Mouse (Mus musculus): ENCODE results near the gene Ppp3ca.
A peak's percentile ranks its signal among the peaks of the same experiment; 100 is the strongest.

The Ppp3ca gene

GRCm38 (mm10) chr3:136862051-136862837, 192.3 kb downstream of the Ppp3ca start:
- DNase-seq (ENCODE audit: low spot score): no peak

- no peak for DNase-seq (ENCODE audit: low spot score)
These were observed 193.2 kb downstream of the Ppp3ca start for GRCm38 (mm10) chr3:136863127-136863526.

- DNase-seq (ENCODE audit: low spot score): no peak
These were observed 194.4 kb downstream of the Ppp3ca start for GRCm38 (mm10) chr3:136864306-136864705.

DNA sequence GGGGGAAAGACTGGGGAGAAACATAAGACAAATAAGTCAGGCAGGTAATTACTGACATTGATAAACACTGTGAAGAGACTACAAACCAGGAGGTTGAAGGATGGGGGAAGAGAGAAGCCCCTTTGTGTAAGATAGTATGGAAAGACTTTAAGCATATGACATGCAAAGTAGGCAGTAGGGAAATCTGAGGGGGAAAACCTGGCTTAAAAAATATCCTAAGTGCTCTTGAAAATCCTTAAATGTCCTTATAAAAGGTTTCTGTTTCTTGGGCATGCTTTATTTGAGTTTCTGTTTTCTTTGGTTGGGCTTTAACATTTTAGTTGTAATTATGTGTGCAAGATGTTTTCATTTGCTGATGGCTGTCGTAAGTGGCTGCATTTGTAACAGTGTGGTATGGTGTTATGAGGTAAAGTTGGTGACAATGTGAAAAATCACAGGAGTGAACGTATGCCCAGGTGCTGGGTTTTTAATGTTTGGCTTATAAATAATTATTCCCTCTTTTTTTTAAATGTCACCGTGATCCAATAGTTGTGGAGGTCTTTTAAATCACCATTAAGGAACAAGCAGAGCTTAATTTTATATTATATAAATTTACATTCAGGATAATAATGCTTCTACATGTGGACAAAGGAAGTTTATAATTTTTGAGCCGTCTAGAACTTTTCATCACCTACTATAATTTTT, 195.4 kb downstream of the Ppp3ca start:
- no peak for DNase-seq (ENCODE audit: low spot score)

DNA sequence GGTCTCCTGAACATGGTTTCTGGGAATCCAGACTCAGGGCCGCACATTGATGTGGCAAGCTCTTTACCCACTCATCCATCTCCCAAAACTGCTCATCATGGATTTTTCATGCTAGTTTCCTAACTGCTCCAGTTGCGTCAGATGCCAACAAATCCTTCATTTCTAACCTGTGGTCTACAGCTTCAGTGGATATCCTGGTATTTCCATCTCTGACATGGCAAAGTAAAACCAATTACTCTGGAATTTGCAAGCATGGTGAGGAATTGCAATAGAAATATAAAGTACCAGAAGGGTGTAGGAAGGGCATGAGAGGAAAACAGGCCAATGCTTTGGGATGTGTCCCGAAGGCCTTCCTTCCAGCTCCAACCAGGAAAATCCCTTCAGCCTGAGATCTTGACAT, 196.2 kb downstream of the Ppp3ca start:
- no peak for DNase-seq (ENCODE audit: low spot score)

GRCm38 (mm10) chr3:136866571-136866970, 196.6 kb downstream of the Ppp3ca start:
- no peak for DNase-seq (ENCODE audit: low spot score)

- DNase-seq (ENCODE audit: low spot score): no peak
These were observed 197.4 kb downstream of the Ppp3ca start for GRCm38 (mm10) chr3:136867366-136867765.

- no peak for DNase-seq (ENCODE audit: low spot score)
These were observed 202.0 kb downstream of the Ppp3ca start for GRCm38 (mm10) chr3:136871772-136872532.

DNA sequence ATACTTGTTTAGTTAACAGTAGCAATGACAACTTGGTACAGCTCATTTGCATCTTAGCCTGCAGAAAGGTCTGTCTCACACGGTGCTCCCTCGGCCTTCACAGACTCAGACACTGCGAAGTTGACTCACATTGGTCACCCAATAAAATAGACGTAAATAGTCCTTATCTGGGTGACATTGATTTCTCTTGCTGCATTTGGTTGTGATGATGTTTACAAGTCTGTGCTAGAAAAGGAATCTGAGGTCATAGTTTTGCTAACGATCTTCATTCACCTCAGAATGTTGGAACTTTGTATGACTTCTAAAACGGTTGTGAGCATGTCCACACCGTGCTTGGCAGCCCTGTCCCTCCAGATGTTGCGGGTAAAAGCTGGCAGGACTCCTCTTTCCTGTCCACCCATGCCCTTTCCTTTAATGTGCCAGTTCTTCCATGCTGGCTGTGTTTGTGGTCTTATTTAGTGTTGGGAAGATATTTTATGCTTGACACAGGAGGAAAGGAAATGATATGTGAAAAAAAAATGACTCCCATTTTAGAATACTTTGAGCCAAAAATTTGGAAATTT, 202.7 kb downstream of the Ppp3ca start:
- no peak for DNase-seq (ENCODE audit: low spot score)

- no peak for DNase-seq (ENCODE audit: low spot score)
These were observed 204.0 kb downstream of the Ppp3ca start for GRCm38 (mm10) chr3:136873809-136874449.

GRCm38 (mm10) chr3:136874566-136874965, 204.6 kb downstream of the Ppp3ca start:
- DNase-seq (ENCODE audit: low spot score): no peak

DNA sequence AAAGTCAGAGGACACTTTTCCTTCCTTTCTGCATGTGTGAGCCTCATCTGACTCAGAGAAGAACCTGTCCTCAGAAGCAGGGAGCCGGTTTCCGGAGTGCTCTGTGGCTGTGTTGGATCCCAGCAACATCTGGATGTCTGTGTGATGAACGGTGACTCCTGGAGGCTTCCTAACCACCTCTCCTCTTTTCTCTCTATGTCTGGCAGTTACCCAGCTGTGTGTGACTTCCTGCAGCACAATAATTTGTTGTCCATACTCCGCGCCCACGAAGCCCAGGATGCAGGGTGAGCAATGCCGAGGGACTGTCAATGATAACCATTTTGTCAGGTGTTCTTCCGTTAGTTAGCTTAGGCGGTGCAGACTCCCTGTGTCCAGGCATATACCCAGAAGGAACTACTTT, 217.8 kb downstream of the Ppp3ca start:
- no peak for DNase-seq (ENCODE audit: low spot score)

DNA sequence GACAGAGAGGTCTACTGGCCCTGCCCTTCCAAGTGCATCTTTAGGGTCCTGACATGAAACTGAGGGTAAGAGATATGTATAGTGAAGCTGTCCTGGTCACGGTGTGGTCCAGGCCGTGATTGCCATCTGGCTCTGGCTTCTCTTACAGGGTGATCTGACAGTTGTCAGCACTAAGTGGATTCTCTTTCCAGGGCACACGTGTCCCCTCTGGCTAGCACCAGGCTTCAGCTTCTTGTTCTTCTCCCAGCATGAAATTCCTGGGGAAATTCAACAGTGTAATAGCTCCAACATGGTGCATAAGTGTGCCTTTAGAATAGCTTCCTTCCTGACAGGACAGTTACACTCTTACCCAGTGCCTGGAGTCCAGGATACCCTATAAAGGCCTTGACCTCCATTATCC, 222.2 kb downstream of the Ppp3ca start:
- DNase-seq (ENCODE audit: low spot score): no peak

DNA sequence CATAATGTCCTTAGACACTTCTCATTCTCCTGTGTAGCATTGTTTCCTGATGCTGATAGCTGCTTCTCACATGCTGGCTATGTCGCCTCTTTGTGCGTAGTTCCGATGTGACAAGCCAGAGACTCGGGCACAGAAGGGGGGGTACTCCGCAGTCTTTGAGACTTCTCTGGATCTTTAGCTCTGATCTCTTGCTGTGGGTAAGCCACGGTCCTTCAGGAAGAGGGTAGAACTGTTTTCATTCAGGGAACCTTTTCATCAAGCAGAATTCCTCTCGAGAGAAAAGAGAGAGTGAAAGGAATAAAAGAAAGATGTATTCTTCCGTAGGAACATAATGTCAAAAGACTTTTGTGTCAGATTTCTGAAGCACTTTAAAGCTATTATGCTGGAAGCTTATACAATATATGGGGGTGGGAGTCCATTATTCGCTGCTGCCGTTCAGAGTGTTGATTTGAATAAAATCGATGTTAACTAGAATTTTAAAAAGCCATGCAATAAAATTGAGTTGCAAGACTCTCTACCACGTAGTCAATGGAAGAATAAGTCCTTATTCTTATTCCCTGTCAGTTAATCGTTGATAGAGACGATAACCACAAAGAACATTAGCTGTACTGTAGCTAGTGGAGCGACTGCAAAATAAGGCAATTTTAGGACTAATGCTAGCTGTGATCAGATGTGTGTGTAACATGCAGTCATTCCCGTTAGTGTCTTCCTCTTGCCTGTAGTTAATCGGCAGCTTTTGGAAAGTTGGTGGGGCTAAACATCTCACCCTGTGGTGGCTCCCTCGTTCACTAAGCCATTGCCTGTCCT, 223.9 kb downstream of the Ppp3ca start:
- DNase-seq (ENCODE audit: low spot score): no peak

DNA sequence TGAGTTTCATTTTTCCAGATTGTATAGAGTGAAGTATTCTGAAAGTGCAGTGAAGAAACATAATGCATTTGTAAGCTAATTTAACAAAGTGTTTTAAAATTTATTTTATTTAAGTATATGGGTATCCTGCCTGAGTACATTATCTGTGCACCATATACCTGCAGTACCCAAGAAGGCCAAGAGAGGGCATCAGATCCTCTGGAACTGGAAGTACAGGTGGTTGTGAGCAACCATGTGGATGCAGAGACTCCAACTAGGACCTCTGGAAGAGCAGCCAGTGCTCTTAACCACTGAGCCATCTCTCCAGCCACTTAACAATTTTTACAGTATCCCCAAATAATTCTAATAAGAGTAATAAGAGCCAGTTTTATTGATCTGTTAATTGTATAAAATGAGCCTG, 225.6 kb downstream of the Ppp3ca start:
- DNase-seq (ENCODE audit: low spot score): peak; percentile 22

DNA sequence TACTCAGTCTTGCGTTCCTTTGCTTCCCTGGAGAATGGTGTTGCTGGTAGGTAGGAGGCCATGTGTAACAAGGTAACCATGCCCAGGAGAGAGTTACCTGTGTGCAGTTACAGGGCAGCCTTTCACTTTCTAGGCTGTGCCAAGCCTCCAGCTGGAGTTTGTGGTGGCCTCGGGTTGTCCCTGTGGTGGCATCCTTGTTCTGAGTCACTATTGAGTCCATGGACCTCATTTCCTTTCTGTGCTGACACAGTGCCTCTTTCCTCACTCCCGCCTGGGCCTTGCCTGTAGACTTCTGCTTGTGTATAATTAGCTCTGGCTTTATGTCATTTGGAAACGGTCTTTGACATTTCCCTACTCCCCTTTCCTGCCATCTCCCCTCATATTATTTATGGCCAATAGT, 226.4 kb downstream of the Ppp3ca start:
- no peak for DNase-seq (ENCODE audit: low spot score)

DNA sequence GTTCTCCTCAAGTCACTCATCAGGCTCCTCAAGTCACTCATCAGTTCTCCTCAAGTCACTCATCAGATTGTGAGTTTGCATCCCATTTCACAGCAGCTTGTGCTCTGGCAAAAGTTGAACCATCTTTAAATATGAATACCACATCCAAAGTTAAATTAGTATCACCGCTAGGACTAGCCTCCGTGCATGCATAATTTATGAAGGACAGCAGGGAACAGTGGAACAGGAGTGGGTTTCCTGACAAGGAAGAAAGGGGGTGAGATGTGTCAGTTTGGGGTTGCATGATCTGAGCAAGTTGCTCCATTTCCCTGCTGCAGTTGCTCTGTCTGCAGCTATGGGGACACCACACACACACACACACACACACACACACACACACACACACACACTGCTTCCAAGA, 229.8 kb downstream of the Ppp3ca start:
- DNase-seq (ENCODE audit: low spot score): no peak

DNA sequence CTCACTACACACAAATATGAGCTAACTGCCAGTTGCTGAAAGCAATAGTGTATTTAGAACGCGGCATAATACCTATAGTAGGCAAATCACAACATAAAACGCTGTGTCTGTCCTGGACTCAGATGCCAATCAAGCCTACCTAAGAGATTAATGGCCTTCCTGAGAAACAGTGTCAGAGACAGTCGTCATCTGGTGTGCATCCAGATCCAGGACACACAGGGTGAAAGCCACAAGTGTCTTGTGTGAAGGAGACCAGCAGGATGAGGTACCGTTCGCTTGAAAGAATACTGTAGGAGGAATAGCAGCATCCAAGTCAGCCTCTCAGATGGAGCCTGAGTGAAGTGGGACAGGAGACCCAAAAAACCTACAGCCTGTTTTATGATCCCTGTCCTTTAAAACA, 231.1 kb downstream of the Ppp3ca start:
- no peak for DNase-seq (ENCODE audit: low spot score)

DNA sequence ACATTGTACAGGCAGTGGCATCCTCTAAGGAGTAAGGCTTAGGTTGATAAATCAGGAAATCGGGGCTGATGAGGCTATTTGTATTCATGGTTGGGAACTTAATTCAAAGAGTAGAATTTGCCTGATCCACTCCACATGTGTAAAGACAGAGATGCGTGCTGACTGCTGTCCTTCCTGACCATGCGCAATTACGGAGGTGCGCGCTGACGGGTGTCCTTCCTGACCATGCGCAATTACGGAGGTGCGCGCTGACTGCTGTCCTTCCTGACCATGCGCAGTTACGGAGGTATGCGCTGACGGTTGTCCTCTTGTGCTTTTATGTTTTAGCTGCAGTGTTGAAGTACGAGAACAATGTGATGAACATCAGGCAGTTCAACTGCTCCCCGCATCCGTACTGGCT, 232.9 kb downstream of the Ppp3ca start:
- DNase-seq (ENCODE audit: low spot score): no peak

GRCm38 (mm10) chr3:136905577-136905976, 235.7 kb downstream of the Ppp3ca start:
- DNase-seq (ENCODE audit: low spot score): no peak

DNA sequence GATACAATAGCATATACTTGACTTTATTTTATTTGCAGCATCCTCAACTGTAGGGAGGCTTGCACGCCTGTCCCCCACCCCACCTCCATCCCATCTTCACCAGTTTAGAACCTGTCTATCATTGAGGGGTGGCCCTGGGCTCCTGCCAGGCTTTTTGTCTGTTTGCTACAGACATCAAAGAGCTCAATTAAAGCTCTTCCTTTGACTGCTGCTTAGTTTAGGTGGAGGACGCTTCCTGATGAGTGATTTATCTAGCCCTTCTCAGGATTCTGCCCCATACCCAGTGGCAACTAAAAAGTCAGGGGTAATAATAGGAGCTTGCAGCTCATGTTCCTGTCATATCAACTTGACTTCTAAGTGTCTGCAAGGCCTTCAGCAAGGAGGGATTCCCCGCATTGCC, 239.6 kb downstream of the Ppp3ca start:
- DNase-seq (ENCODE audit: low spot score): no peak

Measured in urinary bladder, postnatal 14 days (tissue).